Mouse (Mus musculus): ENCODE measurements around the gene Ficd. TPM values are rescaled to one million over a fixed set of nuclear protein-coding genes. Genes with fewer than 3 reads are reported as not detected.

The Ficd gene
- total and polyA plus RNA-seq, 2 experiments from 2014 or later = 8.7 to 11.7 TPM

DNA sequence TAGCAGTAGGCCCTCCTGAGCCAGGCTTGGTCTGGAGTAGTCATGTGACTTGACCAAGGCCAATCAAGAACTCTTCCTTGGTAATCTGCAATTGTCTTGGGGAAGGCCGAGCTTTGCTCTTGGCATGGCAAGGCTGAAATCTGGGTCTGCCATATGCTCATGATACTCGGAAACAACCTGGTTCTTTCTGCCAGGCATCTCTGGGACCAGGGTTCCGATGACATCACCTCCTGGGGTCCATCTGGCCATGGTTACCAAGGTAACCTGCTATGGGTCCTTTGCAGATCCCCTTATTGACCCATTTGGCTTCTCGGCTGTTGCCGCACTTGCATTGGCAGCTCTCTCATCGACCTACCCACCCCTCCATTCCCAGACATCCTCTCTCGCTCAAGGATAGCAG, 7.6 kb upstream of the Ficd start:
- TF ChIP-seq CTCF (IDR thresholded peaks at IDR 0.05; ENCODE audit: low read depth) = no peak
- H3K9ac ChIP-seq (replicated peaks; ENCODE audit: low read length) = no peak overlapping the region
- H3K27ac ChIP-seq = no peak overlapping the region
- no peak overlapping the region for H3K4me3 ChIP-seq (ENCODE audit: low read length)
- peak; percentile 38 for DNase-seq (ENCODE audit: low spot score)
- H3K27me3 ChIP-seq (ENCODE audit: insufficient read depth, low read length) = no peaks in the 10 kb centered on the region
- WGBS = 58% methylated on average over 7 of the region's 7 CpGs
- H3K9me3 ChIP-seq (ENCODE audit: low read length) = no peaks in the 10 kb centered on the region
- ATAC-seq = no peak
- H3K36me3 ChIP-seq (ENCODE audit: insufficient read depth, low read length) = no peaks in the 10 kb centered on the region
- peaks cover 4% of the 10 kb centered on the region; the same call in 1 of the 2 replicates for H3K4me1 ChIP-seq (ENCODE audit: insufficient read depth, low read length)
- H3K4me2 ChIP-seq (ENCODE audit: low read depth, low read length) = no peak overlapping the region

GRCm38 (mm10) chr5:113728691-113729090, 6.9 kb upstream of the Ficd start:
- 90% methylated on average over 7 of the region's 7 CpGs for WGBS
- Histone ChIP-seq H3K27me3 (ENCODE audit: insufficient read depth, low read length) (no peaks in the 10 kb centered on the region), H3K4me3 (ENCODE audit: low read length) (no peak overlapping the region), H3K4me1 (ENCODE audit: insufficient read depth, low read length) (no peaks in the 10 kb centered on the region; the same call in 1 of the 2 replicates), H3K36me3 (ENCODE audit: insufficient read depth, low read length) (no peaks in the 10 kb centered on the region), H3K9me3 (ENCODE audit: low read length) (no peaks in the 10 kb centered on the region), H3K27ac (no peak overlapping the region), H3K9ac (replicated peaks; ENCODE audit: low read length) (no peak overlapping the region), H3K4me2 (ENCODE audit: low read depth, low read length) (no peak overlapping the region)
- no peak for TF ChIP-seq CTCF (IDR thresholded peaks at IDR 0.05; ENCODE audit: low read depth)
- no peak for DNase-seq (ENCODE audit: low spot score)
- ATAC-seq = no peak

GRCm38 (mm10) chr5:113730641-113731121, 4.9 kb upstream of the Ficd start:
- no peak for ATAC-seq
- H3K4me2 ChIP-seq (ENCODE audit: low read depth, low read length) = no peak overlapping the region
- H3K4me1 ChIP-seq (ENCODE audit: insufficient read depth, low read length) = no peaks in the 10 kb centered on the region
- WGBS = 59% methylated on average over 7 of the region's 7 CpGs
- H3K36me3 ChIP-seq (ENCODE audit: insufficient read depth, low read length) = no peaks in the 10 kb centered on the region
- H3K27me3 ChIP-seq (ENCODE audit: insufficient read depth, low read length) = no peaks in the 10 kb centered on the region
- no peak for TF ChIP-seq CTCF (IDR thresholded peaks at IDR 0.05; ENCODE audit: low read depth)
- peak overlapping the region; percentile 21 for H3K27ac ChIP-seq
- H3K9me3 ChIP-seq (ENCODE audit: low read length) = no peaks in the 10 kb centered on the region
- peak; percentile 66 for DNase-seq (ENCODE audit: low spot score)
- H3K9ac ChIP-seq (replicated peaks; ENCODE audit: low read length) = 0 out of 2 replicates have a peak overlapping the region, but pooled peaks have one; percentile 2
- H3K4me3 ChIP-seq (ENCODE audit: low read length) = no peak overlapping the region

- Histone ChIP-seq H3K9ac (replicated peaks; ENCODE audit: low read length) (no peak overlapping the region), H3K4me1 (ENCODE audit: insufficient read depth, low read length) (no peaks in the 10 kb centered on the region), H3K27me3 (ENCODE audit: insufficient read depth, low read length) (no peaks in the 10 kb centered on the region), H3K4me2 (ENCODE audit: low read depth, low read length) (no peak overlapping the region), H3K36me3 (ENCODE audit: insufficient read depth, low read length) (no peaks in the 10 kb centered on the region), H3K27ac (peak overlapping the region; percentile 21; the same call in 1 of the 2 replicates), H3K9me3 (ENCODE audit: low read length) (no peaks in the 10 kb centered on the region), H3K4me3 (ENCODE audit: low read length) (no peak overlapping the region)
- no peak for TF ChIP-seq CTCF (IDR thresholded peaks at IDR 0.05; ENCODE audit: low read depth)
- no peak for ATAC-seq
- WGBS = 85% methylated on average over 7 of the region's 7 CpGs
- DNase-seq (ENCODE audit: low spot score) = no peak
These were observed 4.4 kb upstream of the Ficd start for GRCm38 (mm10) chr5:113731174-113731573.

DNA sequence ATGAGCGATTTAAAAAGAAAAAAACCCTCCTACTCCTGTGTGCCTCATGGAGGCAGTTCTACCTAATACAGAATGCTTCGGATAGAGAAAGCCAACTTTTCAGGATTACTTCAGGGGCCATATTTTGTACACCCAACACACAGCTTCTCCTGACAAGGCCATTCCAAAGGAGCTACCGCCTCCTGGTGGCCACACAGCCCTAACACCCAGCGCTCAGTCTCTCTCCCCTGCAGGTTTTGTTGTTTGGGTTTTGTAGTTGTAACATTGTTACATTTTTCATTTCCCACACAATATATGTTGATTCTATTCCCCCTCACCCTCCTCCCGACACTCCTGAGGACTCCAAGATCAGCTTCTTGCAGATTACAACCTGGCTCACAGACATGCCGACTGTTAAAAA, 3.4 kb upstream of the Ficd start:
- no peaks in the 10 kb centered on the region for H3K27me3 ChIP-seq (ENCODE audit: insufficient read depth, low read length)
- no peak overlapping the region for H3K9ac ChIP-seq (replicated peaks; ENCODE audit: low read length)
- no peaks in the 10 kb centered on the region for H3K9me3 ChIP-seq (ENCODE audit: low read length)
- peak; percentile 80 for DNase-seq (ENCODE audit: low spot score)
- peak; percentile 90 for TF ChIP-seq CTCF (IDR thresholded peaks at IDR 0.05; ENCODE audit: low read depth)
- no peak overlapping the region for H3K4me2 ChIP-seq (ENCODE audit: low read depth, low read length)
- H3K4me1 ChIP-seq (ENCODE audit: insufficient read depth, low read length) = no peaks in the 10 kb centered on the region
- no peaks in the 10 kb centered on the region for H3K36me3 ChIP-seq (ENCODE audit: insufficient read depth, low read length)
- WGBS = 28% methylated on average over 6 of the region's 6 CpGs
- H3K4me3 ChIP-seq (ENCODE audit: low read length) = no peak overlapping the region
- H3K27ac ChIP-seq = no peak overlapping the region
- ATAC-seq = no peak

DNA sequence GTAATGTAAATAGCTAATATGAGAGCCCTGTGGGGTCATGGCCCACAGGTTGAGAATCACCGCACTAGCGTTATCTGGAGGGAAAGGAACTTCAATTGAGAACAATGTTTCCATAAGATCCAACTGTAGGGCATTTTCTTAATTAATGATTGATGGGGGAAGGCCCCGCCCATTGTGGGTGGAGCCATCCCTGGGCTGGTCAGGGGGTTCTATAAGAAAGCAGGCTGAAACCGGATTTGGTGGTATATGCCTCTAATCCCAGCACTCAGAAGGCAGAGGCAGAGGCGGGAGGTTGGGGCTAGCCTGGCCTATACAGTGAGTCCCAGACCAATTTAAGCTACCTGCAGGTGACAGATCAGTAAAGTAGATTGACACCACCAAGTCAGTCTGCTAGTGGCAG, 1.2 kb upstream of the Ficd start:
- H3K4me2 ChIP-seq (ENCODE audit: low read depth, low read length) = no peak overlapping the region
- H3K27ac ChIP-seq = no peak overlapping the region
- H3K4me3 ChIP-seq (ENCODE audit: low read length) = no peak overlapping the region
- no peaks in the 10 kb centered on the region for H3K27me3 ChIP-seq (ENCODE audit: insufficient read depth, low read length)
- DNase-seq (ENCODE audit: low spot score) (no peak), ATAC-seq (no peak)
- no peak for TF ChIP-seq CTCF (IDR thresholded peaks at IDR 0.05; ENCODE audit: low read depth)
- WGBS = 70% methylated on average over 5 of the region's 5 CpGs
- H3K9me3 ChIP-seq (ENCODE audit: low read length) = no peaks in the 10 kb centered on the region
- peaks cover 14% of the 10 kb centered on the region; the same call in 1 of the 2 replicates for H3K36me3 ChIP-seq (ENCODE audit: insufficient read depth, low read length)
- H3K4me1 ChIP-seq (ENCODE audit: insufficient read depth, low read length) = no peaks in the 10 kb centered on the region
- H3K9ac ChIP-seq (replicated peaks; ENCODE audit: low read length) = no peak overlapping the region

DNA sequence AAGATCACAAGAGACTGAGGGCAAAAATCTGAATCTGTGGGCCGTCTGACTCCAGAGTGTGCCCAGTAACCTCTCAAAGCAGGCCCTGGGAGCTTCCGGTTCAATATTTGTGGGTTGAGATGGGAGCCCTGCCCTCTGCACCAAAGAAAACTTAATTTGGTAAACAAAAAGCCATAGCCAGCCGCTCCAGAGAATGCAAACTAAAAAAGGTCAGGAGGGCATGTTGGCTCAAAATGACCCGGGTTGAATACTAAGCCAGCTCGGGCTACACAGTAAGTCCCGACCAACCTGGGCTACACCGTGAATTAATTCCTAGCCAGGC, 619 bp upstream of the Ficd start:
- H3K4me2 ChIP-seq (ENCODE audit: low read depth, low read length) = peak overlapping the region; percentile 92
- ATAC-seq = no peak; the same call in 1 of the 2 replicates
- peak overlapping the region; percentile 97 for H3K27ac ChIP-seq
- WGBS = 25% methylated on average over 7 of the region's 7 CpGs
- peak overlapping the region; percentile 51 for H3K4me3 ChIP-seq (ENCODE audit: low read length)
- peak overlapping the region; percentile 70; the same call in 1 of the 2 replicates for H3K9ac ChIP-seq (replicated peaks; ENCODE audit: low read length)
- no peak for DNase-seq (ENCODE audit: low spot score)
- H3K9me3 ChIP-seq (ENCODE audit: low read length) = no peaks in the 10 kb centered on the region
- peaks cover 20% of the 10 kb centered on the region; the same call in 1 of the 2 replicates for H3K36me3 ChIP-seq (ENCODE audit: insufficient read depth, low read length)
- no peak for TF ChIP-seq CTCF (IDR thresholded peaks at IDR 0.05; ENCODE audit: low read depth)
- no peaks in the 10 kb centered on the region for H3K4me1 ChIP-seq (ENCODE audit: insufficient read depth, low read length)
- no peaks in the 10 kb centered on the region for H3K27me3 ChIP-seq (ENCODE audit: insufficient read depth, low read length)
